Mouse (Mus musculus): ENCODE measurements around the gene Dedd2.

DNA sequence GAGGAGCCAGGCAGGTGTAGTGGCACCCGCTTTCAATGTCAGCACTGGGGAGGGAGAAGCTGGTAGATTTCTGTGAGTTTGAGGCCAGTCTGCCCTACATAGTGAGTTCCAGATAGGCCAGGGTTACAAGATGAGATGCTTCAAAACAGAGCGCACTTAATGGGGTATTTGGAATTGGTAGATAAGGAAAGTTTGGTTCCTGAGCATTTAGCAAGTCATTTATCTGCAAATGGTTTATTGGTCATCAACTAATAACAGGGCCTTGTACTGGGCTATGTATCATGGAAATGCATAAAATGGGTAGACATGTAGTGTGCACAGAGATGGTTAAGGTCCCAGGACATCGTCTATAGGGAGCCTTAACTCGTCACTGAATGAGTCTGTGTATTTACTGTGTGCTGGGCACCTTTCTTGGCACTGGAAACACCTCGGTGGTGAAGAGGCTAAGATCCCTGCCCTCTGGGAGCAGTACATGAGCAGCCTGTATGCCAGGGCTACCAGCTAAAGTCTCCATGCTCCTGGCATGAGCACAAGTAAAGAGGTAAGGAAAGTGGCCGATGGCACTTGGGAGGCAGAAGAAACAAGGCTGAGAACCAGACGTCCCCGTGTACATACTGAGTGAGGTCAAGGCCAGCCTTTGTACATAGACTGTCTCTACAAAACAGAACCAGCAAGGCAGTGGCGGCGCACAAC is 2.0 kb upstream of the Dedd2 start:
- TF ChIP-seq POLR2A (IDR thresholded peaks at IDR 0.05; ENCODE audit: insufficient read length, low read depth): no peak
- TF ChIP-seq MAX (IDR thresholded peaks at IDR 0.05; ENCODE audit: low read depth): no peak
- no peak for TF ChIP-seq USF1 (IDR thresholded peaks at IDR 0.05; ENCODE audit: low read depth)
- no peak for TF ChIP-seq E2F4 (IDR thresholded peaks at IDR 0.05; ENCODE audit: insufficient read depth)

All from myocyte (in vitro differentiated cells).